Mouse (Mus musculus) MEL (cell line): ENCODE results near the gene Pomgnt1. TPM values are rescaled to one million over a fixed set of nuclear protein-coding genes. Genes with fewer than 3 reads are reported as not detected.

Experiments
- DNase-seq: peaks from one replicate; pipeline ENCODE4 v3.0.0; 2011; ENCODE audit warnings: low read depth, low spot score
- H3K27ac ChIP-seq: 2 replicates; pipeline ENCODE4 v1.5.1; 2012; ENCODE audit warnings: low read depth, mild to moderate bottlenecking, control low read depth, low read length, moderate library complexity; ENCODE audit not compliant: control insufficient read depth
- H3K27me3 ChIP-seq, 2 experiments: fragments of 150-350 bp in 1 of 2; sonication (generic) in 1 of 2; 2 replicates each; pipeline ENCODE4 v1.6.1; 2012; ENCODE audit warnings: low read length in 2 of 2, mild to moderate bottlenecking in 2 of 2, improper control_type of control experiment in 1 of 2, moderate library complexity in 1 of 2; ENCODE audit not compliant: insufficient read depth in 2 of 2, control insufficient read depth in 1 of 2
- H3K36me3 ChIP-seq, 2 experiments: 2 replicates each; pipeline ENCODE4 v1.6.1; 2012 to 2014; ENCODE audit warnings: low read length in 2 of 2, improper control_type of control experiment in 1 of 2, inconsistent platforms in 1 of 2, mild to moderate bottlenecking in 1 of 2; ENCODE audit not compliant: insufficient read depth in 2 of 2, control insufficient read depth in 1 of 2
- H3K4me1 ChIP-seq, 2 experiments: fragments of 150-350 bp in 1 of 2; sonication (generic) in 1 of 2; 2 replicates each; pipeline ENCODE4 v1.6.1; 2012; ENCODE audit warnings: low read length in 2 of 2, improper control_type of control experiment in 1 of 2, mild to moderate bottlenecking in 1 of 2; ENCODE audit not compliant: insufficient read depth in 2 of 2, control insufficient read depth in 1 of 2
- H3K4me3 ChIP-seq, 2 experiments: fragments of 150-350 bp in 1 of 2; sonication (generic) in 1 of 2; 2 replicates each; pipeline ENCODE4 v1.5.1; 2012; ENCODE audit warnings: low read depth in 2 of 2, low read length in 2 of 2, mild to moderate bottlenecking in 2 of 2, moderate library complexity in 2 of 2, control low read depth in 1 of 2, improper control_type of control experiment in 1 of 2; ENCODE audit not compliant: control insufficient read depth in 1 of 2, insufficient read depth in 1 of 2
- H3K79me2 ChIP-seq: 2 replicates; pipeline ENCODE4 v1.6.1; 2012; ENCODE audit warnings: mild to moderate bottlenecking, low read length, moderate library complexity; ENCODE audit not compliant: control insufficient read depth, poor library complexity, insufficient read depth
- H3K9ac ChIP-seq: 2 replicates; pipeline ENCODE4 v1.6.1; 2012; ENCODE audit warnings: low read depth, mild to moderate bottlenecking, control low read depth, low read length, moderate library complexity; ENCODE audit not compliant: control insufficient read depth, poor library complexity, severe bottlenecking
- H3K9me3 ChIP-seq: fragments of 150-350 bp; sonication (generic); replicated peaks from 2 replicates; pipeline ENCODE4 v1.6.1; 2012; ENCODE audit warnings: mild to moderate bottlenecking, low read length, improper control_type of control experiment, moderate library complexity; ENCODE audit not compliant: insufficient read depth
- CHD2 ChIP-seq: IDR thresholded peaks from 2 replicates; pipeline ENCODE4 v1.6.1; 2011; ENCODE audit warnings: low read length, improper control_type of control experiment
- CTCF ChIP-seq, 3 experiments: IDR thresholded peaks in 2 of 3; conservative IDR thresholded peaks in 1 of 3; 2 replicates each; pipeline ENCODE4 v1.5.1; 2011 to 2012; ENCODE audit warnings: low read length in 3 of 3, low read depth in 2 of 3, mild to moderate bottlenecking in 2 of 3, improper control_type of control experiment in 1 of 3, inconsistent platforms in 1 of 3, mixed read lengths in 1 of 3, moderate library complexity in 1 of 3; ENCODE audit not compliant: control insufficient read depth in 1 of 3, insufficient read depth in 1 of 3, poor library complexity in 1 of 3, severe bottlenecking in 1 of 3
- ELF1 ChIP-seq: IDR thresholded peaks from 2 replicates; pipeline ENCODE4 v1.6.1; 2014; ENCODE audit warnings: low read depth, mild to moderate bottlenecking, inconsistent platforms, low read length, improper control_type of control experiment, moderate library complexity
- ETS1 ChIP-seq: IDR thresholded peaks from 2 replicates; pipeline ENCODE4 v1.6.1; 2012; ENCODE audit warnings: low read depth, mild to moderate bottlenecking, inconsistent platforms, low read length, improper control_type of control experiment, moderate library complexity
- GABPA ChIP-seq: IDR thresholded peaks from 2 replicates; pipeline ENCODE4 v1.6.1; 2012; ENCODE audit warnings: low read depth, mild to moderate bottlenecking, inconsistent platforms, low read length, improper control_type of control experiment, moderate library complexity
- GATA1 ChIP-seq: IDR thresholded peaks from 2 replicates; pipeline ENCODE4 v1.6.1; 2011; ENCODE audit warnings: low read depth, low read length, improper control_type of control experiment
- KAT2A ChIP-seq: conservative IDR thresholded peaks from 2 replicates; pipeline ENCODE4 v1.6.1; 2012; ENCODE audit warnings: low read depth, low read length, improper control_type of control experiment, inconsistent platforms
- MAFK ChIP-seq: IDR thresholded peaks from 2 replicates; pipeline ENCODE4 v1.6.1; 2011; ENCODE audit warnings: low read depth, mild to moderate bottlenecking, low read length, improper control_type of control experiment, borderline replicate concordance
- MAX ChIP-seq: IDR thresholded peaks from 2 replicates; pipeline ENCODE4 v1.6.1; 2011; ENCODE audit warnings: low read length, improper control_type of control experiment
- MXI1 ChIP-seq: IDR thresholded peaks from 2 replicates; pipeline ENCODE4 v1.6.1; 2011; ENCODE audit warnings: mild to moderate bottlenecking, low read depth, low read length, improper control_type of control experiment
- POLR2AphosphoS2 ChIP-seq: IDR thresholded peaks from 2 replicates; pipeline ENCODE4 v1.6.1; 2011; ENCODE audit warnings: low read length, improper control_type of control experiment
- SIN3A ChIP-seq: IDR thresholded peaks from 2 replicates; pipeline ENCODE4 v1.6.1; 2012; ENCODE audit warnings: low read length, improper control_type of control experiment, inconsistent platforms
- TAL1 ChIP-seq: IDR thresholded peaks from 2 replicates; pipeline ENCODE4 v1.6.1; 2012; ENCODE audit warnings: mild to moderate bottlenecking, inconsistent platforms, low read length, moderate library complexity, mixed read lengths
- UBTF ChIP-seq: IDR thresholded peaks from 2 replicates; pipeline ENCODE4 v1.6.1; 2012; ENCODE audit warnings: low read depth, mild to moderate bottlenecking, inconsistent platforms, low read length, improper control_type of control experiment, moderate library complexity, borderline replicate concordance; ENCODE audit not compliant: insufficient read depth
- USF1 ChIP-seq: IDR thresholded peaks from 2 replicates; pipeline ENCODE4 v1.6.1; 2014; ENCODE audit warnings: low read depth, mild to moderate bottlenecking, inconsistent platforms, low read length, improper control_type of control experiment, moderate library complexity
- ZKSCAN1 ChIP-seq: IDR thresholded peaks from 2 replicates; pipeline ENCODE4 v1.6.1; 2012; ENCODE audit warnings: low read depth, mild to moderate bottlenecking, inconsistent platforms, low read length, improper control_type of control experiment, moderate library complexity
- polyA plus RNA-seq, 2 experiments: library from polyadenylated mRNA; stranded (reverse) in 1 of 2; unstranded in 1 of 2; fragments of >175 nt in 1 of 2; fragments of >200 nt in 1 of 2; gene quantifications; 2 replicates each; pipeline versions ENCODE4 v1.2.1 to v1.2.4; 2012; ENCODE audit warnings: low replicate concordance in 2 of 2, low read depth in 1 of 2; ENCODE audit not compliant: insufficient read length in 2 of 2, insufficient read depth in 1 of 2, missing spikeins in 1 of 2
- total RNA-seq: library from RNA; depleted of rRNA; stranded (reverse); fragments of 300-350 nt; gene quantifications from 2 replicates; pipeline ENCODE4 v1.2.3, GENCODE M21; 2012

Gene Pomgnt1
- total and polyA plus RNA-seq, 3 experiments, result 33.6 to 35.3 TPM; not detected in 1

DNA sequence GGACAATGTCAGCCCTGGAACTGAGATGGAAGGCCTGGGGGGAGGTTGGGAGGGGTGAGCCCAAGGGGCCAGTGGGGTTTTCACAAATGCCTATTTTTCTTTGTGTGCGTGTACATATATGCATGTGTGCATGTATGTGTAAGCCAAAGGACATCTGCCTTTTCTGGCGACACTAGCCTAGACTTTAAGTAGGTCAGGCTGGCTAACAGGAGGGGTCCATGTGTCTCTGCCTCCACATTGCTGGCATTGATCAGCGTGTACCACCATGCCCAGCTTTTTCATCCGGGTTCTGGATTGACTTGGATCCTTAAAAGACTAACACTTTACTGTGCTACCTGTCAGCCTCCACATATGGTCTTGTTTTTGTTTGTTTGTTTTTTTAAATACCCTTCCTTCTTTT lies 50.1 kb downstream of the Pomgnt1 start:
- no peak overlapping the region for H3K27ac ChIP-seq
- peaks cover 0 to 13% of the 10 kb centered on the region in 2 experiments; a peak in 2 of 4 replicates for H3K36me3 ChIP-seq
- H3K79me2 ChIP-seq, result no peaks in the 10 kb centered on the region
- H3K9me3 ChIP-seq, result no peaks in the 10 kb centered on the region
- DNase-seq, result no peak
- no peaks in the 10 kb centered on the region for H3K27me3 ChIP-seq
- TF ChIP-seq SIN3A, result no peak
- TF ChIP-seq GATA1, result no peak
- TF ChIP-seq TAL1, result no peak
- no peak for TF ChIP-seq POLR2AphosphoS2
- no peak for TF ChIP-seq CTCF (IDR thresholded peaks at IDR 0.05 in 2 of 3, conservative IDR thresholded peaks at IDR 0.05 in 1 of 3; ENCODE audit: control insufficient read depth in 1 of 3, insufficient read depth in 1 of 3, low read depth in 2 of 3, low read length in 3 of 3, poor library complexity in 1 of 3, severe bottlenecking in 1 of 3)
- no peak for TF ChIP-seq GABPA
- no peak for TF ChIP-seq MAX
- TF ChIP-seq ZKSCAN1, result no peak
- no peak for TF ChIP-seq MXI1
- TF ChIP-seq UBTF, result no peak
- TF ChIP-seq USF1, result no peak
- TF ChIP-seq CHD2, result no peak
- no peak for TF ChIP-seq ELF1
- TF ChIP-seq KAT2A, result no peak
- TF ChIP-seq MAFK, result no peak
- TF ChIP-seq, all 39 proteins: peak for 0
- Histone ChIP-seq H3K9ac (no peak overlapping the region), H3K4me3 (no peak overlapping the region), H3K4me1 (peaks cover 2 to 23% of the 10 kb centered on the region in 2 experiments; a peak in 2 of 4 replicates)

DNA sequence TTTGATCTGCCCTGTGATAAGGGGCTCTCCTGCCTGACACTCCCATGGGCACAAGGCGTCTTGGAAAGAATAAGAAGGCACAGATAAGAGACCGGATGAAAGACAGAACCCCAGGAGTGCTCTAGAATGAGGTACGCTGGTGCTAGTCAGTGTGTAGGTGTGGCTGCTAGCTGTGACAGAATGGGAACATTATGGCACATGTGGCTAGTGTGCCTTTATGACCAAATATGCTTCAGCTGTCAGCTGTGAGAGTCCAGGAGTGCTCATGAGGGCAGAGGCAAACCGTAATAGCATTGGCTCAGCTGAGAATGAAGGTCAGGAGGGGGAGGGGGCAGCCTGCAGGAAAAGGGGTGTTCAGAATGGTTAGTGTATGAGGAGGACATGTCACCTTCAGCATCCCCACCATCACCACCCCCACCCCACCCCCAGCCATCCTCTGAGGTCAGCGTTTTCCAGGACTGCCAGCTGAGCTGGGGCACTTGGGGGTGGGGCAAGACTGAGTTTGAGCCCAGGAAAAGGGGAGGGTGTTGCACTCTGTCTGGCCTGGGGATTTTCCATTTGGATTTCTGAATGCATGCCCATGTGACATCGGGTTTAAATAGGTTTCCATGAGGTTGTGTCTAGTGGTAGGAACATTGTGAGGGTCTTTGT lies 51.0 kb downstream of the Pomgnt1 start:
- H3K4me3 ChIP-seq, result no peak overlapping the region
- no peaks in the 10 kb centered on the region for H3K9me3 ChIP-seq
- no peak overlapping the region for H3K9ac ChIP-seq
- no peak for DNase-seq
- no peak overlapping the region for H3K27ac ChIP-seq
- H3K79me2 ChIP-seq, result no peaks in the 10 kb centered on the region
- no peaks in the 10 kb centered on the region for H3K27me3 ChIP-seq
- H3K36me3 ChIP-seq, result peaks cover 0 to 12% of the 10 kb centered on the region in 2 experiments; a peak in 2 of 4 replicates
- peaks cover 2 to 22% of the 10 kb centered on the region in 2 experiments; a peak in 2 of 4 replicates for H3K4me1 ChIP-seq
- TF ChIP-seq GATA1 (0 out of 2 replicates have a peak, but pooled peaks have one; percentile 16), ETS1 (no peak)
